ENCODE assay signal across 10 mouse cellular contexts in genomic region chr6:119313588-119314375, GRCm38 (mm10). TPM values are rescaled to one million over a fixed set of nuclear protein-coding genes. Genes with fewer than 3 reads are reported as not detected.
DNase-seq lines count a peak whose midpoint lies in the region; ATAC-seq lines count a peak whose summit lies in the region.
"Had no signal": no experiment of that assay in that cellular context is flagged by ENCODE, and none has a peak within 500 bp of the region (broad histone marks: within the 10 kb centered on the region; RNA-seq: fewer than 3 reads in every experiment).

No protein-coding gene starts in this region.

- H3K27ac ChIP-seq in lung, embryonic 15.5 days = no peak overlapping the region
- H3K27ac ChIP-seq in hindbrain, embryonic 10.5 days = peak overlapping the region; percentile 18; the same call in 1 of the 2 replicates
- H3K27ac ChIP-seq in neural tube, embryonic 14.5 days (ENCODE audit: low read depth, low read length) = peak overlapping the region; percentile 22; the same call in 1 of the 2 replicates

- H3K4me1 ChIP-seq in lung, embryonic 15.5 days = 0 out of 2 replicates have a peak, but pooled peaks cover 7% of the 10 kb centered on the region
- H3K4me1 ChIP-seq in hindbrain, embryonic 10.5 days (replicated peaks) = peaks cover 17% of the 10 kb centered on the region
- H3K4me1 ChIP-seq in neural tube, embryonic 14.5 days (ENCODE audit: control insufficient read depth, insufficient read depth, low read length) = peaks cover 19% of the 10 kb centered on the region

- H3K36me3 ChIP-seq in lung, embryonic 15.5 days = no peaks in the 10 kb centered on the region
- H3K36me3 ChIP-seq in hindbrain, embryonic 10.5 days = no peaks in the 10 kb centered on the region
- no peaks in the 10 kb centered on the region for H3K36me3 ChIP-seq in neural tube, embryonic 14.5 days (ENCODE audit: control insufficient read depth, insufficient read depth, low read length)

- H3K4me2 ChIP-seq in lung, embryonic 15.5 days = no peak overlapping the region
- no peak overlapping the region for H3K4me2 ChIP-seq in neural tube, embryonic 14.5 days (ENCODE audit: low read depth, low read length)
- H3K4me2 ChIP-seq: liver, embryonic 11.5 days had no signal

- 38% methylated on average over 14 of the region's 14 CpGs for WGBS in lung, embryonic 15.5 days
- 57% methylated on average over 14 of the region's 14 CpGs for WGBS in hindbrain, embryonic 10.5 days
- WGBS in neural tube, embryonic 14.5 days = 47% methylated on average over 14 of the region's 14 CpGs

- ATAC-seq in lung, embryonic 15.5 days (ENCODE audit: borderline replicate concordance, extremely low read depth, low FRiP score, low TSS enrichment) = peak; percentile 25; the same call in 1 of the 2 replicates
- peak; percentile 76 for ATAC-seq in neural tube, embryonic 14.5 days (ENCODE audit: low read depth)

- no peak overlapping the region for H3K9ac ChIP-seq in lung, embryonic 15.5 days
- no peak overlapping the region for H3K9ac ChIP-seq in neural tube, embryonic 14.5 days (replicated peaks; ENCODE audit: low read depth, low read length)

- no peak for DNase-seq in lung, adult 18-20 months
- no peak for DNase-seq in hindbrain, embryonic 10.5 days (ENCODE audit: low spot score)
- DNase-seq in kidney, adult 8-10 months = peak; percentile 41 to 62
- DNase-seq in urinary bladder, postnatal 4 days (ENCODE audit: low spot score in 2 of 2) = no peak
- no peak for DNase-seq in embryo, embryonic 9.5 days (ENCODE audit: extremely low spot score)
- DNase-seq: adrenal gland, adult 8-10 months; thymus, postnatal 36 days had no signal

- no peaks in the 10 kb centered on the region for H3K9me3 ChIP-seq in lung, embryonic 15.5 days
- H3K9me3 ChIP-seq in hindbrain, embryonic 10.5 days = no peaks in the 10 kb centered on the region
- no peaks in the 10 kb centered on the region for H3K9me3 ChIP-seq in neural tube, embryonic 14.5 days (ENCODE audit: control insufficient read depth, low read length)

- no peak overlapping the region for H3K4me3 ChIP-seq in lung, embryonic 15.5 days
- no peak overlapping the region for H3K4me3 ChIP-seq in hindbrain, embryonic 10.5 days
- H3K4me3 ChIP-seq in neural tube, embryonic 14.5 days (ENCODE audit: low read depth, low read length) = no peak overlapping the region

- no peaks in the 10 kb centered on the region for H3K27me3 ChIP-seq in lung, embryonic 15.5 days
- H3K27me3 ChIP-seq in hindbrain, embryonic 10.5 days (ENCODE audit: insufficient read depth, poor library complexity, severe bottlenecking) = no peaks in the 10 kb centered on the region
- no peaks in the 10 kb centered on the region for H3K27me3 ChIP-seq in neural tube, embryonic 14.5 days (ENCODE audit: control insufficient read depth, insufficient read depth, low read length)

RNA-seq across cellular contexts. Expression of gene Lrtm2, which starts 16.8 kb away (rescaled TPM):
- 0.04 and 0.11 TPM in 2 replicates for polyA plus RNA-seq in lung, embryonic 15.5 days (2015; fragmentation: Nextera tagmentation; extraction: Ambion mirVana)
- 0.12 and 0.16 TPM in 2 replicates for polyA plus RNA-seq in hindbrain, embryonic 10.5 days (2016; fragmentation: Nextera tagmentation; extraction: Ambion mirVana)
- 8.4 and 10.9 TPM in 2 replicates for polyA plus RNA-seq in neural tube, embryonic 14.5 days (2014; fragmentation: Nextera tagmentation; extraction: Ambion mirVana)
- polyA plus RNA-seq: liver, embryonic 11.5 days had no signal

Comparison
In these comparisons a context has a peak if more than half of its experiments do, and no peak if none do; other contexts are left out.
1. DNase-seq: peak in kidney, adult 8-10 months (2 of 2); none in lung, adult 18-20 months (0 of 2), hindbrain, embryonic 10.5 days (single experiment), urinary bladder, postnatal 4 days (0 of 2) and embryo, embryonic 9.5 days (single experiment).